Mouse (Mus musculus) midbrain, embryonic 15.5 days (tissue): ENCODE results near the gene Reg4. TPM values are rescaled to one million over a fixed set of nuclear protein-coding genes. Genes with fewer than 3 reads are reported as not detected.

ENCODE experiments used
- ATAC-seq: fragments of 200-750 bp; cut with Nextera tagmentation; replicated peaks from 2 replicates; pipeline ENCODE4 v1.8.0; 2017; ENCODE audit warnings: moderate TSS enrichment
- H3K27ac ChIP-seq: fragments of 300-500 bp; sonication (generic); 2 replicates; pipeline ENCODE4 v1.5.1; 2015; ENCODE audit warnings: mild to moderate bottlenecking, inconsistent platforms
- H3K27me3 ChIP-seq: fragments of 300-500 bp; sonication (generic); replicated peaks from 2 replicates; pipeline ENCODE4 v1.6.1; 2015; ENCODE audit warnings: inconsistent platforms
- H3K36me3 ChIP-seq: fragments of 300-500 bp; sonication (generic); replicated peaks from 2 replicates; pipeline ENCODE4 v1.6.1; 2015; ENCODE audit warnings: inconsistent platforms
- H3K4me1 ChIP-seq: fragments of 300-500 bp; sonication (generic); 2 replicates; pipeline ENCODE4 v1.6.1; 2015; ENCODE audit warnings: inconsistent platforms
- H3K4me2 ChIP-seq: fragments of 300-500 bp; sonication (generic); 2 replicates; pipeline ENCODE4 v1.6.1; 2015; ENCODE audit warnings: inconsistent platforms, mild to moderate bottlenecking, moderate library complexity
- H3K4me3 ChIP-seq: fragments of 300-500 bp; sonication (generic); 2 replicates; pipeline ENCODE4 v1.5.1; 2015; ENCODE audit warnings: mild to moderate bottlenecking, inconsistent platforms
- H3K9ac ChIP-seq: fragments of 300-500 bp; sonication (generic); 2 replicates; pipeline ENCODE4 v1.6.1; 2015; ENCODE audit warnings: mild to moderate bottlenecking, inconsistent platforms
- H3K9me3 ChIP-seq: fragments of 300-500 bp; sonication (generic); 2 replicates; pipeline ENCODE4 v1.6.1; 2016; ENCODE audit warnings: inconsistent platforms
- WGBS: fragments of 180-500 bp; shearing (Covaris S2); methylation state at CpG from one replicate; pipeline ENCODE4 v1.1.7; 2015; ENCODE audit warnings: mixed read lengths; 5-methylcytosine and 5-hydroxymethylcytosine counted together
- polyA plus RNA-seq: library from polyadenylated mRNA; unstranded; fragments of >200 nt; fragmentation: Nextera tagmentation; extraction: Ambion mirVana; gene quantifications from 2 replicates; pipeline ENCODE4 v1.2.1, GENCODE M21; 2015

Gene Reg4
- polyA plus RNA-seq, 1 experiment from 2014 or later, result not detected

DNA sequence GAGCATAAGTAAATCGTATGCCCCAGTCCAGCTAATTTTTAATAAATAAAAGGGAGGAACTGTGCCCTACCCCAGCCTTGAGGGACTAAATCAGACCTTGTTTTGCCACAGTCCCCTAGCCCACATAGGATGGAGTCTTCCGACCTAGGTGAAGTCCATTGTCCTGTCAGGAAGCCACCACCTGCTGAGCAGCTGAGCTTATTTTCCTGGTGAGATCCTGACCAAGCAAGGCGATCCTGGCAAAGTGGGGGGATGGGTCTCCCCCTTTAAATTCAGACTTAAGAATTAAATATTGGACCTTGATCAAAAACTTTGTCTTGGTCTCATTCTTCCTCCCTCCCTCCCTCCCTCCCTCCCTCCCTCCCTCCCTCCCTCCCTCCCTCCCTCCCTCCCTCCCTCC is 5.7 kb upstream of the Reg4 start:
- no peak overlapping the region for H3K27ac ChIP-seq
- 65% methylated on average over 3 of the region's 3 CpGs for WGBS
- no peak overlapping the region for H3K9ac ChIP-seq
- ATAC-seq, result no peak
- H3K4me2 ChIP-seq, result no peak overlapping the region
- no peaks in the 10 kb centered on the region for H3K36me3 ChIP-seq
- H3K4me1 ChIP-seq, result no peaks in the 10 kb centered on the region
- H3K9me3 ChIP-seq, result no peaks in the 10 kb centered on the region
- no peak overlapping the region for H3K4me3 ChIP-seq
- no peaks in the 10 kb centered on the region for H3K27me3 ChIP-seq

DNA sequence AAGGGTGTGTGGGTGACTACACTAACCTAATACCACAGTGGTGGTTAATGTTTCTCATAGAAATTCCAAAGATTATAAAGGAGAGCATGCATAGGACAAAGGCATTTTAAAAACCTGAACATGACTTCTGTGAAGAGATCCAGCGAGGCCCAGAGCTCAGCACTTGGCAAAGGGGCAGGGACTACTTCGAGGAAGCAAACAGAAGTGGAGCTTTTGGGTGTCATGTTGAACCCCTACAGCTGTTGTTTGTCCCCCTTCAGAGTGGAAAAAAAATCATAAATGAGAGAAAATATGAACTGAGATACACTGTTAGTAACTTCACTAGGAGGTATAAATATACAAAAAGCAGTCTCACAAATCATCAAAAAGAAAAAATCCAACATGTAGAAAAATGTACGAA is 1.3 kb downstream of the Reg4 start:
- Histone ChIP-seq H3K4me1 (peaks cover 3% of the 10 kb centered on the region; the same call in 1 of the 2 replicates), H3K27ac (no peak overlapping the region), H3K4me2 (no peak overlapping the region), H3K9me3 (no peaks in the 10 kb centered on the region), H3K27me3 (no peaks in the 10 kb centered on the region), H3K4me3 (no peak overlapping the region), H3K9ac (no peak overlapping the region), H3K36me3 (no peaks in the 10 kb centered on the region)
- 88% methylated on average over 3 of the region's 3 CpGs for WGBS
- ATAC-seq, result no peak

DNA sequence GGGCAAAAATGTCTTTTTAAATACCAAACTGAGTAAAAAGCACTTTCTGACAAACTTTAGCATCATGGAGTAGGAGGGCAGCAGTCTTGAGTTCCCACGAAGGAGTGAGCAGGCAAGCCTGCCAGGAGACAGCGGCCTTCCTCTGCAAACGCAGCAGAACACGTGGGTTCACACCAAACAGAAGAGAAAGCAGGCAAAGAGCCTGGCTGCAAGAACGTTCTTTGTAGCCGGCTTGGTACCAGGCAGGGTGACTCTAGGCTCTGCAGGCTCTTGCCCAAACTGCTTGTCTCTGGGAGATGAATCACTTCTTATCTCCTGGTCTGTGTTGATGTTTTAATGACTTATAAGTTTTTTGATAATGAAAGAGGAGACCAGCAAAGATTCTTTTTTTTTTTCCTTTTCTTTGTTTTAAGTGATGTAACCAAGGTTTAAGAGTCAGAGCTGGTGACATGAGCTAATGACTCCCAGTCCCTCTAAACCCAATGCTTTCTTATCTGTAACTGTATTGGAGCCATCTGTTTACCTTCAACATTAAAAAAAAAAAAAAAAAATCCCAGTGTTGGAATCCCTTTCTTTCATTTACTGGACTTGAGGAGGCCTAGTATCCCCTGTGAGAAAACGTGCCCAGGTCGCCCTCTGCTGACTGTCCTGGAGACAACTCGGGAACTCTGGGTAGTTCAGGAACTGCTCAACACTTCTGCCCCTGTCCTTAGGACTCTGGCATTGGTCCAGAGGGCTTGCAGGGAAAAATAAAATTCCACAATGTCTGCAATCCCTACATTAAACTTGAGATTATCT is 2.0 kb downstream of the Reg4 start:
- no peaks in the 10 kb centered on the region for H3K36me3 ChIP-seq
- peak; percentile 90 for ATAC-seq
- no peak overlapping the region for H3K27ac ChIP-seq
- H3K27me3 ChIP-seq, result no peaks in the 10 kb centered on the region
- H3K9ac ChIP-seq, result no peak overlapping the region
- H3K4me3 ChIP-seq, result no peak overlapping the region
- 6% methylated on average over 9 of the region's 9 CpGs for WGBS
- no peaks in the 10 kb centered on the region for H3K9me3 ChIP-seq
- H3K4me2 ChIP-seq, result no peak overlapping the region
- H3K4me1 ChIP-seq, result peaks cover 3% of the 10 kb centered on the region; the same call in 1 of the 2 replicates

DNA sequence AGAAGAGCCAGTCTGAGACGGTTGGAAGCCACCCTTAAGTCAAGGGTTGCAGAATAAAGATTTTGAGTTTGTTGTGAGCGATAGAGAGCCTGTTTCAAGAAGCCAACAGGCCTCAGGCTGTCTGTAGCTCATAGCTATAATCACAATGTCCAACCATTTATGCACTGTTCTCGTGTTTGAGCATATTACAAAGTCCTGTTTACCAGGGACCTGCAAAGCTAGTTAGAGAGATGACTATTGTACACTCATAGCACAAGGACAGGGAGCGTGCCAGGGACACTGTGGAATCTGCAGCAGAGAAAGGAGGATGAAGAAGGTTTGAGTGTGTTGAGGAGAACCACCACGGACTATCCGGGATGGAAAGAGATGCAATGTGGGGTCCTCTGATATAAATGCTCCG is 3.0 kb downstream of the Reg4 start:
- Histone ChIP-seq H3K4me1 (peaks cover 3% of the 10 kb centered on the region; the same call in 1 of the 2 replicates), H3K4me2 (no peak overlapping the region), H3K9ac (no peak overlapping the region), H3K27ac (no peak overlapping the region), H3K9me3 (no peaks in the 10 kb centered on the region), H3K27me3 (no peaks in the 10 kb centered on the region), H3K4me3 (no peak overlapping the region), H3K36me3 (no peaks in the 10 kb centered on the region)
- no peak for ATAC-seq
- 89% methylated on average over 7 of the region's 7 CpGs for WGBS

- Histone ChIP-seq H3K27ac (no peak overlapping the region), H3K36me3 (no peaks in the 10 kb centered on the region), H3K27me3 (no peaks in the 10 kb centered on the region), H3K4me3 (no peak overlapping the region), H3K9me3 (no peaks in the 10 kb centered on the region), H3K9ac (no peak overlapping the region), H3K4me2 (no peak overlapping the region), H3K4me1 (peaks cover 3% of the 10 kb centered on the region; the same call in 1 of the 2 replicates)
- 61% methylated on average over 2 of the region's 2 CpGs for WGBS
- no peak for ATAC-seq
These were observed 3.8 kb downstream of the Reg4 start for GRCm38 (mm10) chr3:98225746-98226145.

DNA sequence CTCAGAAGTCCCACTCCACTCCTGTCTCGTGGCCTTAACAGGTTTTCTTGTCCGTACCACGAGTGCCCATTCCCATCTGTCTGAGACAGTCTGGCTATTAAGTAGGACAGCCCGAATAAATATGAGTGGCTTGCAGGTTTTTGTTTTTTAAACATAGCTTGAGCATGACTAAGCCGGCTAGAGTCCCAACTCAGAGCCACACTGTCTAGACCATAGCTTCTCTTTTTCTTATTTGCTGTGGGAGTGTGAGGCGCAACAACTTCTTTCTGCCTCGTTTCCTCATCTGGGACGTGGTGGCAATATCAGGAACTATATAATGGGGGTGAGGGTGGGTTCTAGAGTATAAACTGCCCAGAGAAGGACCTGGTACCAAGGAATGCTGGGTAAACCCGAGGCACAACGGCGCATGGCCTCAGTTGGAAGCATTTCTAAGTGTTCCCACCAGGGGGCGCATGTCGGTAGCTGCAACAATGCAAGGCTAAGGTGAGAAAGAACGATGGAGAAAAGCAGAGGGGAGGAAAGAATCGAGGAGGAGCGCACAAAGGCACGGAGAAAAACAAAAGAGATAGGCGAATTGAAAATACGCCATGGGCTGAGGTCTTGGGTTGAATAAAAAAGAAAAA is 5.1 kb downstream of the Reg4 start:
- Histone ChIP-seq H3K4me1 (peaks cover 3% of the 10 kb centered on the region; the same call in 1 of the 2 replicates), H3K4me3 (no peak overlapping the region), H3K27ac (no peak overlapping the region), H3K9me3 (no peaks in the 10 kb centered on the region), H3K9ac (no peak overlapping the region), H3K36me3 (no peaks in the 10 kb centered on the region), H3K27me3 (no peaks in the 10 kb centered on the region), H3K4me2 (no peak overlapping the region)
- ATAC-seq, result peak; percentile 72
- 33% methylated on average over 19 of the region's 19 CpGs for WGBS

GRCm38 (mm10) chr3:98227763-98228162 is 5.8 kb downstream of the Reg4 start:
- no peak overlapping the region for H3K27ac ChIP-seq
- H3K36me3 ChIP-seq, result no peaks in the 10 kb centered on the region
- no peak overlapping the region for H3K4me2 ChIP-seq
- ATAC-seq, result no peak
- no peaks in the 10 kb centered on the region for H3K9me3 ChIP-seq
- no peak overlapping the region for H3K9ac ChIP-seq
- H3K27me3 ChIP-seq, result no peaks in the 10 kb centered on the region
- H3K4me1 ChIP-seq, result peaks cover 3% of the 10 kb centered on the region; the same call in 1 of the 2 replicates
- WGBS, result 67% methylated on average over 3 of the region's 3 CpGs
- H3K4me3 ChIP-seq, result no peak overlapping the region

GRCm38 (mm10) chr3:98229943-98230342 is 8.0 kb downstream of the Reg4 start:
- ATAC-seq, result no peak
- no peak overlapping the region for H3K4me3 ChIP-seq
- H3K36me3 ChIP-seq, result no peaks in the 10 kb centered on the region
- H3K27ac ChIP-seq, result no peak overlapping the region
- 84% methylated on average over 7 of the region's 7 CpGs for WGBS
- H3K9ac ChIP-seq, result no peak overlapping the region
- no peaks in the 10 kb centered on the region for H3K4me1 ChIP-seq
- no peak overlapping the region for H3K4me2 ChIP-seq
- no peaks in the 10 kb centered on the region for H3K9me3 ChIP-seq
- H3K27me3 ChIP-seq, result no peaks in the 10 kb centered on the region

DNA sequence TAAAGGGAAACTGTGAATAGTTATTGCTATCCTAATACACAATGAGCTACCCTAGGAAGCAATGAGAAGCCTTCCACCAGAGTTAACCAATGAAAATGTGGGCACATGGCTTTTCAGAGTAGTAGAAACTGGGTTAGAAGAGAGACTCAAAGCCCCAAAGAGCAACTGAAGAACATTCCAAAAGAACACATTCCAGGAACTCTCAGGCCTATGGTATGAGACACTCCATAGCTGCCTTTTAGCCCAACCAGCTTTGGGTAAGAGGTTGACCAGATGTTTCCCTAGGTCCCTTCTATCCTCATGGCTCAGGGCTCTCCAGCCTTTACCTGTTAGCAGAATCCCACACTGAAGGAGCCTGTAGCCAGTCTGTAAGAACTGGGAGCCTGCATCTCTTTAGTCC is 11.5 kb downstream of the Reg4 start:
- Histone ChIP-seq H3K4me3 (no peak overlapping the region), H3K9ac (no peak overlapping the region), H3K27ac (no peak overlapping the region), H3K4me2 (no peak overlapping the region), H3K9me3 (no peaks in the 10 kb centered on the region), H3K27me3 (no peaks in the 10 kb centered on the region), H3K4me1 (no peaks in the 10 kb centered on the region), H3K36me3 (no peaks in the 10 kb centered on the region)
- ATAC-seq, result no peak

DNA sequence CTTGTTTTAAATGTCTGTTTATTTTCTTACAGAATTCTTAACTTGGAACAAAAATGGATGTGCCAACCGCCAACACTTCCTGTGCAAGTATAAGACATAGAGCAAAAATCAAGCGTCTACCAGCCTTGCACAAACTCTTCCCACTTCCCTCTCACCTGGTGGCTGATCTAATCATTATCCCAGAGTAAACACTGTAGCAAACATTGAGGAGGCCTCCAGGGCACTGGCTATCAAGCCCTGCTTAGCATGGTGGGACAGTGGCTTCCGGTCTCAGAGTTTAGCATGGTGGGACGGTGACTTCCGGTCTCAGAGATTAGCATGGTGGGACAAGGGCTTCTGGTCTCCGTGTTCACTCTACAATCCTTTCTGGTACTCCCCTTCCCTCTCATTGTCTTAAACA is 14.3 kb downstream of the Reg4 start:
- no peak for ATAC-seq
- H3K27me3 ChIP-seq, result no peaks in the 10 kb centered on the region
- H3K9ac ChIP-seq, result no peak overlapping the region
- H3K27ac ChIP-seq, result no peak overlapping the region
- H3K4me1 ChIP-seq, result no peaks in the 10 kb centered on the region
- no peaks in the 10 kb centered on the region for H3K9me3 ChIP-seq
- H3K4me3 ChIP-seq, result no peak overlapping the region
- no peak overlapping the region for H3K4me2 ChIP-seq
- 88% methylated on average over 6 of the region's 6 CpGs for WGBS
- H3K36me3 ChIP-seq, result no peaks in the 10 kb centered on the region

DNA sequence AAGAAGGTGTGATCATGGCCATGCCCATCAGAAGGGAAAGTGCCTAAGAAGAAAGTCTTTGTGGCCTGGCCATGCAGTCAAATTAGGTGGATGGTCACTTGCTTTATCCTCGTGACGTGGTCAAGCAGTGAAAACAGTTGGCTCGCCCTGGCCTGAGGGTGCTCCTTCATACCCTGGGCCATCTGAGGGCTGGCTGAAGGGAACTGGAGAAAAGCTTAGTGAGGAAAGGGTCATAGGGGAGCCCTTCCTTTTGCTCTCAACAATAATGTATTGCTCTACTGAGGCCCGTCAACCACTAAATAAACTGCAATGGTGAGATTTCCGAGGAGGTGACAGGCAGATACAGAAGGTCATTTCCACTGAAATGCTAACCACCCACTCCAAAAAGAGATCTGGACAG is 15.3 kb downstream of the Reg4 start:
- Histone ChIP-seq H3K4me3 (no peak overlapping the region), H3K27ac (no peak overlapping the region), H3K9ac (no peak overlapping the region), H3K27me3 (no peaks in the 10 kb centered on the region), H3K9me3 (no peaks in the 10 kb centered on the region), H3K4me1 (no peaks in the 10 kb centered on the region), H3K4me2 (no peak overlapping the region), H3K36me3 (no peaks in the 10 kb centered on the region)
- ATAC-seq, result no peak
- 74% methylated on average over 5 of the region's 5 CpGs for WGBS

DNA sequence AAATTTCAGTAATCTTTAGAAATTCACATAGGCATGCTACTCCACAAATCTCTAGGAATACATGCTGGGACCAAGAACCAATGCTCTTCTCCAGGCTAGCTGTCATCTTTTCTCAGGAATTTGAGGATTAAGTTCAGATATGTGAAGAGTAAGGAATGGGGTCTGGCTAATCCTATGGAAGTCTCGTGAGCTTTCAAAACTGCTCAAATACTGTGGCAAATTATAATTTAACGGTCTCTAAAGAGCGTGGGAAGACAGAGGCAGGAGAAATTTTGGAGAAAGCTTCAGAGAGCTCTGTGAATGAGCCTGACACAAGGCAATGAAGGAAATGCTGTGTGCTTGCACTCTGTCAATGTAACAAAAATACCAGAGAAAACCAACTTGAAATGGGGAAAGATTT is 16.2 kb downstream of the Reg4 start:
- Histone ChIP-seq H3K27me3 (no peaks in the 10 kb centered on the region), H3K27ac (no peak overlapping the region), H3K9ac (no peak overlapping the region), H3K9me3 (no peaks in the 10 kb centered on the region), H3K4me1 (no peaks in the 10 kb centered on the region), H3K4me3 (no peak overlapping the region), H3K4me2 (no peak overlapping the region), H3K36me3 (no peaks in the 10 kb centered on the region)
- ATAC-seq, result no peak
- WGBS, result 46% methylated on average over 3 of the region's 3 CpGs

GRCm38 (mm10) chr3:98242051-98242450 is 20.1 kb downstream of the Reg4 start:
- ATAC-seq, result no peak
- Histone ChIP-seq H3K4me1 (peaks cover 11% of the 10 kb centered on the region), H3K9ac (no peak overlapping the region), H3K4me3 (no peak overlapping the region), H3K9me3 (no peaks in the 10 kb centered on the region), H3K27ac (no peak overlapping the region), H3K36me3 (no peaks in the 10 kb centered on the region), H3K27me3 (no peaks in the 10 kb centered on the region), H3K4me2 (no peak overlapping the region)
- 78% methylated on average over 3 of the region's 3 CpGs for WGBS
